Mouse (Mus musculus): ENCODE results near the gene Prkca. TPM values are rescaled to one million over a fixed set of nuclear protein-coding genes. Genes with fewer than 3 reads are reported as not detected.

The Prkca gene
- polyA plus RNA-seq, 1 experiment: 5.4 TPM

DNA sequence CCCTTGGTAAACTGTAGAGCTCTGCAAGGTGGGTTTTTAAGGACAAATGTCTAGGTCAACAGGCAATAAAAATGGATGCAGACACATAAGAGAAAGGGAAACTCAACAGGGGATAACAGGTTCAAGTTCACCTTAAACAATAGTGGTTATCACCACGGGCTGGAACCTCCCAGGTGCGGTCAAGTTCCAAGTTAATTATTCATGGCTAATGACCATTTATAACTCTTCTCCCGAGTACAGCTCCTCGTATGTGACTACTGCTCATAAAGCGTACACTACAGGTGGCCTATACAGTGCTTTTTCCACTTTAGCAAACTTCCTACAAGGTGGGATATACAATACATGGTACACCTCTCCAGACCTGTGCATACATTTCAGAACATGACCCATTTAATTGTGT, 33.9 kb downstream of the Prkca start:
- TF ChIP-seq CTCF (conservative IDR thresholded peaks at IDR 0.05; ENCODE audit: insufficient read depth, insufficient read length, low read depth, low read length): no peak
- no peak for TF ChIP-seq POLR2A (IDR thresholded peaks at IDR 0.05; ENCODE audit: low read depth, low read length)
- no peaks in the 10 kb centered on the region for H3K27me3 ChIP-seq (replicated peaks; ENCODE audit: control insufficient read depth, insufficient read depth, low read length)
- peak; percentile 51 for DNase-seq
- H3K36me3 ChIP-seq (ENCODE audit: control insufficient read depth, insufficient read depth, low read length): no peaks in the 10 kb centered on the region
- 42% methylated on average over 5 of the region's 5 CpGs for WGBS
- H3K4me3 ChIP-seq (ENCODE audit: insufficient read depth, low read depth, low read length): no peak overlapping the region
- no peaks in the 10 kb centered on the region for H3K4me1 ChIP-seq (ENCODE audit: control insufficient read depth, insufficient read depth, low read length)
- no peak overlapping the region for H3K27ac ChIP-seq (ENCODE audit: insufficient read depth, low read depth, low read length)

DNA sequence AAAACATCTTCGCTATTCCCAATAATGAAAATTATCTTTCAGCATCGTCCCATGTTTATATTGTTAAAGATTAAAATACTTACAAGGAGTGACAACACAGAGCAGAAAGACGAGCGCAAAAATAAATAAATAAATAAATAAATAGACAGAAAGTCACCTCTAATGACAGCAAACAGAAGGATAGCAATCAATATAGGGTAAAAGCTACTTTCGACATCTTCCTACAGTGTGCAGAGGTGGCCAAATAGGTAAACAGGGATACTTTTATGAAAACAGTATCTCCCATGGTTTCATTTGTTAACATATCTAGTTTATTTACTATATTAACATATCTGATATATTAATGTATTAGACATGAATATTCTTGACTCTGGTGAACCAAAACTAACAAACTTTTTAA, 35.5 kb downstream of the Prkca start:
- H3K36me3 ChIP-seq (ENCODE audit: control insufficient read depth, insufficient read depth, low read length): no peaks in the 10 kb centered on the region
- no peak overlapping the region for H3K27ac ChIP-seq (ENCODE audit: insufficient read depth, low read depth, low read length)
- WGBS: 96% methylated on average over 5 of the region's 5 CpGs
- no peak overlapping the region for H3K4me3 ChIP-seq (ENCODE audit: insufficient read depth, low read depth, low read length)
- DNase-seq: no peak
- TF ChIP-seq CTCF (conservative IDR thresholded peaks at IDR 0.05; ENCODE audit: insufficient read depth, insufficient read length, low read depth, low read length): no peak
- no peak for TF ChIP-seq POLR2A (IDR thresholded peaks at IDR 0.05; ENCODE audit: low read depth, low read length)
- H3K4me1 ChIP-seq (ENCODE audit: control insufficient read depth, insufficient read depth, low read length): no peaks in the 10 kb centered on the region
- no peaks in the 10 kb centered on the region for H3K27me3 ChIP-seq (replicated peaks; ENCODE audit: control insufficient read depth, insufficient read depth, low read length)

DNA sequence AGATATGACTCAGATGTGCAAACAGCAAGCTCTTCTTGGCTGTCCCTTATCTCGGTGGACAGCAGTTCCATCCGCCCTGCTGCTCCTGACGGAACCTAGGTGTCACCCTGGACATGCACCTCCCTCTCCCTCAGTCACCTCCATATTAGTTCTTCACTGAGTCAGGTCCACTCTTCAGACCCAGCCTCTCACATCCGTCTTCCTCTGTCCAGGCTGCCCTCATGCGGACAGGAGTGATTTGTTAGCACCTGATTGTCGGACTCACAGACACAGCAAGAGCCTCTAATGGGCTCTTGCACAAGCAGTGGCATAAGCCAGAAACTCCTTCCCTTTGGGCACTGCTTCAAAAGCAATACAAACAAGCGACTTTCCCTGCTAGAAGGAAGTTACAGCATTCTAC, 36.5 kb downstream of the Prkca start:
- Histone ChIP-seq H3K27me3 (replicated peaks; ENCODE audit: control insufficient read depth, insufficient read depth, low read length) (no peaks in the 10 kb centered on the region), H3K36me3 (ENCODE audit: control insufficient read depth, insufficient read depth, low read length) (no peaks in the 10 kb centered on the region), H3K4me3 (ENCODE audit: insufficient read depth, low read depth, low read length) (no peak overlapping the region), H3K4me1 (ENCODE audit: control insufficient read depth, insufficient read depth, low read length) (no peaks in the 10 kb centered on the region), H3K27ac (ENCODE audit: insufficient read depth, low read depth, low read length) (no peak overlapping the region)
- 84% methylated on average over 7 of the region's 7 CpGs for WGBS
- no peak for DNase-seq
- TF ChIP-seq CTCF (conservative IDR thresholded peaks at IDR 0.05; ENCODE audit: insufficient read depth, insufficient read length, low read depth, low read length) (no peak; the same call in 1 of the 2 replicates), POLR2A (IDR thresholded peaks at IDR 0.05; ENCODE audit: low read depth, low read length) (no peak)

DNA sequence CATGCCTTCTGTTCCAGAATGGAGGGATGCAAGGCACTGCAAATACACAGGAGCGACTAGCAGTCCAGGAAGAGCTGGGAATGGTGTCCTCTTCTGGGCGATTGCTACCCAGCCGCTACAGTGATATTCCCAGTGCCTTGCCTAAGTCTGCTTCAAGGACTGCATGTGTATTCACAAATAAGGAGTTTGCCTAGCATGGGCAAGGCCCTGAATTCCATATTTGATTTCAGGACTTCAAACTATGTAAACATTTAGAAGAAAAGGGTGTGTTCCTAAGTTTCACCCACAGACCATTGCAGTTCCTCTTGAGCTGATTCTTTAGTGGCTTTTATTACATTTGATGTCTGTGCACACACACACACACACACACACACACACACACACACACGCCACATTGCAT, 39.9 kb downstream of the Prkca start:
- WGBS: 96% methylated on average over 4 of the region's 4 CpGs
- H3K27ac ChIP-seq (ENCODE audit: insufficient read depth, low read depth, low read length): no peak overlapping the region

DNA sequence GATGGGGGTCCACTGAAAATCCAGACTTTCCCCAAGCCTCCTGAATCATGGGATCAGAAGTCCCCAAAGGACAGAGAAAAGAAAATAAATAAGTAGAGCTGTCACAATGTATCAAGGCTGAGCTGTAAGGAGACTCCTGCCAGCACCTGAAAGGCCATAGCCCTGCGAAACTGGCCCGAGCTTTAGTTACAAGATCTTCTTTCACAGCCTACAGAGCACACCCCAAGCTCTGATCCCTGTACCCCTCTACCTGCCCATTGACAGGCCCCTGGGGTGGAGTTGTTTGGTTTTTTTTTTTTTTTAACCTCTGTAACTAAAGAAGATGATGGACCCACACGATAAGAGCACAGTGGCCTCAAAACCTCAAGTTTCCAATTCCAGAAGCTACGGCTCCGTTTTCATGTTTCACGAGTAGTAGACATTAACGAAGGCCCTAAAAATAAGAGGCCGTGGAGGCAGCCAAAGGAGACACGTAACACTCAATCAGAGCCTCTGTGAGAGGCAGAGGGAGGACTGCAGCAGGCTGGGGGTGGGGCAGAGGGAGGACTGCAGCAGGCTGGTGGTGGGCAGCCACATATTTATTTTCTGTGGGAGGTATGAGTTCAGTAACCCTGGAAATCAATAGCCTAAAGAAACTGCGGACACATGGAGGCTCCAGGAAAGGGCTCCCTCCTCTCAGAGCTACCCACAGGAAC, 41.8 kb downstream of the Prkca start:
- H3K36me3 ChIP-seq (ENCODE audit: control insufficient read depth, insufficient read depth, low read length): no peaks in the 10 kb centered on the region
- H3K4me3 ChIP-seq (ENCODE audit: insufficient read depth, low read depth, low read length): no peak overlapping the region
- H3K4me1 ChIP-seq (ENCODE audit: control insufficient read depth, insufficient read depth, low read length): no peaks in the 10 kb centered on the region
- DNase-seq: no peak
- no peak for TF ChIP-seq CTCF (conservative IDR thresholded peaks at IDR 0.05; ENCODE audit: insufficient read depth, insufficient read length, low read depth, low read length)
- TF ChIP-seq POLR2A (IDR thresholded peaks at IDR 0.05; ENCODE audit: low read depth, low read length): no peak
- WGBS: 80% methylated on average over 10 of the region's 10 CpGs
- no peaks in the 10 kb centered on the region for H3K27me3 ChIP-seq (replicated peaks; ENCODE audit: control insufficient read depth, insufficient read depth, low read length)
- no peak overlapping the region for H3K27ac ChIP-seq (ENCODE audit: insufficient read depth, low read depth, low read length)

More for the DNA sequence above, 39.9 kb downstream of the Prkca start:
- DNase-seq: no peak
- no peak overlapping the region for H3K4me3 ChIP-seq (ENCODE audit: insufficient read depth, low read depth, low read length)
- H3K4me1 ChIP-seq (ENCODE audit: control insufficient read depth, insufficient read depth, low read length): no peaks in the 10 kb centered on the region
- TF ChIP-seq POLR2A (IDR thresholded peaks at IDR 0.05; ENCODE audit: low read depth, low read length) (no peak), CTCF (conservative IDR thresholded peaks at IDR 0.05; ENCODE audit: insufficient read depth, insufficient read length, low read depth, low read length) (no peak)
- H3K27me3 ChIP-seq (replicated peaks; ENCODE audit: control insufficient read depth, insufficient read depth, low read length): no peaks in the 10 kb centered on the region
- H3K36me3 ChIP-seq (ENCODE audit: control insufficient read depth, insufficient read depth, low read length): no peaks in the 10 kb centered on the region

DNA sequence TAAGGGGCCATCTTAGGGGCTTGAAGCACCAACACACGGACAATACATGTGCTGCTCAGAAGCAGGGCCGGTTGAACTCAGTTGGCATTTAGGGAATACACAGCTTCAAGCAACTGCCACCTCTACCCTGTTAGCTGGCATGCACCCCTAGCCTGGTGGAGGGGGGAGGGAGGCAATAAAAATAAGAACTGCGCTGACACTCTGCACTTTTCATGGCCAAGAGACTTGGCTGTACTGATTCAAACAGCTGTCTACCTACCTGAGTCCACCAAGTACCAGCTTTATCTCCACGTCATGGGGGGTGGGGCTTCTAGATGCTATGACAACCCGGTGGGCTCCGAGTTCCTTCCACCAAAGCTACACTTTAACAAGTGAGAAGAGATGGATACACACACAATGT, 42.7 kb downstream of the Prkca start:
- DNase-seq: no peak
- no peaks in the 10 kb centered on the region for H3K27me3 ChIP-seq (replicated peaks; ENCODE audit: control insufficient read depth, insufficient read depth, low read length)
- H3K27ac ChIP-seq (ENCODE audit: insufficient read depth, low read depth, low read length): no peak overlapping the region
- no peaks in the 10 kb centered on the region for H3K36me3 ChIP-seq (ENCODE audit: control insufficient read depth, insufficient read depth, low read length)
- no peak overlapping the region for H3K4me3 ChIP-seq (ENCODE audit: insufficient read depth, low read depth, low read length)
- H3K4me1 ChIP-seq (ENCODE audit: control insufficient read depth, insufficient read depth, low read length): no peaks in the 10 kb centered on the region
- no peak for TF ChIP-seq CTCF (conservative IDR thresholded peaks at IDR 0.05; ENCODE audit: insufficient read depth, insufficient read length, low read depth, low read length)
- TF ChIP-seq POLR2A (IDR thresholded peaks at IDR 0.05; ENCODE audit: low read depth, low read length): no peak
- 78% methylated on average over 6 of the region's 6 CpGs for WGBS

DNA sequence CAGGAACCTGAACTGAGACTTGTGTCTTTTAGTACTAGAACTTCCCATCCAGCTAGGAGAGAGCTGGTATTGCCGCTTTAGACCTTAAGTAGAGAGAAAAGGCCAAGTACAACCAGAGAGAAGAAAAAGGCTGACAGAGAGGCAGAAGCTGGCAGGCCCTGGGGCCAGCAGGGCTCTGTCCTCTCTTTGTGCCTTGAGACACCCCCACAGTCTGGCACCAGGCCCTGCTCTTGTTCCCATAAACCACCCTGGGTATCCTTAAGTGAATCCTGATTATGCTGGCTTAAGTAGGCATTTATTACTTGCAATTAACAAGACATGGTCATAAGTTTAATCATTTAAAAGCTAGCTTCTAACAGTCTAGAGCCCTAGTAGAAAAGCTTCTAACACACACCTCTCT, 43.3 kb downstream of the Prkca start:
- TF ChIP-seq POLR2A (IDR thresholded peaks at IDR 0.05; ENCODE audit: low read depth, low read length) (no peak), CTCF (conservative IDR thresholded peaks at IDR 0.05; ENCODE audit: insufficient read depth, insufficient read length, low read depth, low read length) (no peak)
- Histone ChIP-seq H3K27ac (ENCODE audit: insufficient read depth, low read depth, low read length) (no peak overlapping the region), H3K4me3 (ENCODE audit: insufficient read depth, low read depth, low read length) (no peak overlapping the region), H3K36me3 (ENCODE audit: control insufficient read depth, insufficient read depth, low read length) (no peaks in the 10 kb centered on the region), H3K27me3 (replicated peaks; ENCODE audit: control insufficient read depth, insufficient read depth, low read length) (no peaks in the 10 kb centered on the region), H3K4me1 (ENCODE audit: control insufficient read depth, insufficient read depth, low read length) (no peaks in the 10 kb centered on the region)
- no peak for DNase-seq
- WGBS: 93% methylated on average over 1 of the region's 1 CpGs
